Mouse (Mus musculus): ENCODE data around the gene Nrros. TPM values are rescaled to one million over a fixed set of nuclear protein-coding genes. Genes with fewer than 3 reads are reported as not detected.
"Not testable (repeated sequence)": the region's sequence is repeated elsewhere in the genome, so short reads cannot be mapped to it uniquely, and the experiment has no call there.

Gene Nrros
- total RNA-seq, 2 experiments from 2014 or later: 5.7 to 5.9 TPM

- no peak for DNase-seq
- intact Hi-C loops (cut with DNase I): loop anchor here (10.0 kb wide), 1 partner anchor 349 kb away; no protein-coding TSS in a partner anchor
These were observed 49.2 kb downstream of the Nrros start for GRCm38 (mm10) chr16:32116186-32116585.

DNA sequence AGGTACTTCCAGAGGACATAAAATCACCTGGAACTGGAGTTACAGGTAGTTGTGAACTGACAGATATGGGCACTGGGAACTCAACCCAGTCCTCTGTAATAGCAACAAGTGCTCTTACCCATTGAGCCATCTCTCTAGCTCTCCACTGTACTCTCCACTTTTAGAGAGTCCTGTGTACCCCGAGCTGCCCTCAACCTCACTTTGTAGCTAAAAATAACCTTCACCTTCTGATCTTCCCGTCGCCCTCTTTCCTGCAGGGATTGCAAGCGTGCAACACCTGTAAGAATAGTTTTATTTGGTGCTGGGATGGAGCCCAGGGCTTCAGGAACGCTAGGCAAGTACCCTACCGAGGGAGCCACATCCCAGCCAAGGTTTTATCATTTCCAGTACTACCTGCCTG, 49.6 kb downstream of the Nrros start:
- intact Hi-C loops (cut with DNase I): loop anchor here (10.0 kb wide), 1 partner anchor 349 kb away; no protein-coding TSS in a partner anchor
- no peak for DNase-seq

DNA sequence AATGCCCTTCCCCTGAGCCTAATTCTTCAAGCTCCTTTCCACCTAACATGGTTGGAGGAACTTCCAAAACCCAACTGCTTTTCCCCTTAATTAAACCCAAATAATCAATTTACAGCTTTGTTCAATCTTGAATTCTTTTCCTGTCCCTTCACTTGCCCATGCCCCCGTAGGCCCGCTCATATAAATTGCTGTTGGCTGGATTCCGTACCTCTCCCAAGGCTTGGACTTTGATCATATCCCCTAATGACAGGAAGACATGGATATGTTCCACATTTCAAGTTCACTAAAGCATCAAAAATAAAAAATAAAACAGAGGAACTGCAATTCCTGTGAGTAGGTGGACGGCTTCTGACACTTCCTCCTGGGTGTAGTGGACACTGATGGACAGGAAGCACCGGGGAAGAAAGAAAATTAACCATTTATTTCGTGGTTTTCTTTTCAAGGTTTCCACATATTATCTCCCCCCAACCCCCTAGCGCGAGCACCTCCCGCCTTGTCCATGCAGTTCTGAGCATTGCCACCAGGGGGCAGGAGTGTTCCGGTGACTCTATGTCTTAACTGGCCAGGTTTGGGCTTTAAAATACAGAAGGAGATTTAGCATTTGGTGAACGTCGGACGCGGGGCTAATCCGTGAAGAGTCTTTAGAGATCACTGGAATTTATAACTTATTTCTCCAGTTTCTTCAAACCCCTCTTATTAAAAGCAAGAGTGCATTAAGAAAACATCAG, 50.3 kb downstream of the Nrros start:
- DNase-seq: peak; percentile 79
- intact Hi-C loops (cut with DNase I): loop anchor here (10.0 kb wide), 1 partner anchor 350 kb away; no protein-coding TSS in a partner anchor

DNA sequence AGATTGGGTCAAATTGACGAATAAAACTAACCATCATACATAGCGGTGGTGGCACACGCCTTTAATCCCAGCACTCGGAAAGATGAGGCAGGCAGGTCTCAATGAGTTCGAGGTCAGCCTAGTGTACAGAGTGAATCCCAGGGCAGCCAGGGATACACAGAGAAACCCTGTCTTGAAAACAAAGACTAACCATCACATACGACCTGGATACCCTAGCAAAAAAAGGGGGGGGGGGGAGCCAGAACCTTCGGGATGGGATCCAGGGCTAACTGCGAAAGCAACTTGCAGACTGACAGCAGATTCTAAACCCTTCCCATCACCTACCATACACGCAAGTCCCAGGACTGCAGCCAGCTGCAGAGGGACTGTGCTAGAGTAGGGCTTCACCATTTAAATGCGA, 51.0 kb downstream of the Nrros start:
- intact Hi-C loops (cut with DNase I): loop anchor here (10.0 kb wide), 1 partner anchor 350 kb away; no protein-coding TSS in a partner anchor
- DNase-seq: no peak

- peak; percentile 41 for DNase-seq
- intact Hi-C loops (cut with DNase I): loop anchor here (10.0 kb wide), 1 partner anchor 351 kb away; no protein-coding TSS in a partner anchor
These were observed 51.7 kb downstream of the Nrros start for GRCm38 (mm10) chr16:32113541-32114218.

DNA sequence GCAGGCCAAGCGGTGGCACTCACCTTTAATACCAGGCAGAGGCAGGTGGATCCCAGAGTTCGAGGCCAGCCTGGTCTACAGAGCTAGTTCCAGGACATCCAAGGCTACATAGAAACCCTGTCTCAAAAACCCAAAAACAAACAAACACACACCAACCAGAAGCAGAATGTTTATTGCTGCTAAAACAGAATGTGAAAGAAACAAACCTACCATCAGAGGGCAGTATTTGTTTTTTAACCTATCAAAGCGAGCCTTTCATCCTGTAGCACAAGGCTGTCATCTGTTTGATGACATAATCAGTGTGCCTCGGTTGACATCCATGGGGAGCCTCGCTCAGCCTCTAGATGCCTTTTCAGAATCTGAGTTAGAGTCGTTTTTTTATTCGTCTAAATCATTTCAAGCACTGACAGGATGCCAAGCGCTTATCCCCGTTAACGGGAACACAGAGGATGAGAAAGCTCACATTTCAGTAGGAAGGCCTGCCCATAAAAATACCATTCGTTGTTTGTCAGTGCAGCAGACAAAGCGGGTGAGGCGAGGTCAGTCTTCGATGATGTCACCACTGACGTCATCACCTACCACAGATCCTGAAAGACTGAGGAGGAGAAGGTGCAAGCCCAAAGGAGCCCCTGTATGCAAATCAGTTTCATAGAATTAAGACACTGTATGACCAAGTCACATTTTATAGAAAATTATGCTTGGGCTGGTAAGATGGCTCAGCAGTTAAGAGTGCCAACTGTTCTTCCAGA, 54.3 kb downstream of the Nrros start:
- DNase-seq: no peak
- intact Hi-C loops (cut with DNase I): loop anchor here (10.0 kb wide), 1 partner anchor 354 kb away; no protein-coding TSS in a partner anchor

DNA sequence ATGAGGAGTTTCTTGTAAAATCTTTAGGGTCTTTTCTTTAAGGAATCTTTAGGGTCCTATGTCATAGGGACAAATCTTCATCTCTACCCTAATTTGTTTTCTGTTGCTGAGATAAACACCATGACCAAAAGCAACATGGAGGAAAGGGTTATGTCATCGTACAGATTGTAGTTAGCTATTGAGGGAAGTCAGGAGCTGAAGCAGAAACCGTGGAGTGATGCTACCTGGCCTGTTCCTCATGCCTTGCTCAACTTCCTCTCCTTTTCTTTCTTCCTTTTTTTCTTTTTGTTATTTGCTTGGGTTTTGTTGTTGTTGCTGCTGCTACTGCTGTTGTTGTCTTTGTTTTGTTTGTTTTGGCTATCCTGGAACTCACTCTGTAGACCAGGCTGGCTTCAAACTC, 56.8 kb downstream of the Nrros start:
- DNase-seq: no peak
- intact Hi-C loops (cut with DNase I): no loop called here

- intact Hi-C loops (cut with DNase I): no loop called here
- DNase-seq: no peak
These were observed 57.2 kb downstream of the Nrros start for GRCm38 (mm10) chr16:32108170-32108569.

DNA sequence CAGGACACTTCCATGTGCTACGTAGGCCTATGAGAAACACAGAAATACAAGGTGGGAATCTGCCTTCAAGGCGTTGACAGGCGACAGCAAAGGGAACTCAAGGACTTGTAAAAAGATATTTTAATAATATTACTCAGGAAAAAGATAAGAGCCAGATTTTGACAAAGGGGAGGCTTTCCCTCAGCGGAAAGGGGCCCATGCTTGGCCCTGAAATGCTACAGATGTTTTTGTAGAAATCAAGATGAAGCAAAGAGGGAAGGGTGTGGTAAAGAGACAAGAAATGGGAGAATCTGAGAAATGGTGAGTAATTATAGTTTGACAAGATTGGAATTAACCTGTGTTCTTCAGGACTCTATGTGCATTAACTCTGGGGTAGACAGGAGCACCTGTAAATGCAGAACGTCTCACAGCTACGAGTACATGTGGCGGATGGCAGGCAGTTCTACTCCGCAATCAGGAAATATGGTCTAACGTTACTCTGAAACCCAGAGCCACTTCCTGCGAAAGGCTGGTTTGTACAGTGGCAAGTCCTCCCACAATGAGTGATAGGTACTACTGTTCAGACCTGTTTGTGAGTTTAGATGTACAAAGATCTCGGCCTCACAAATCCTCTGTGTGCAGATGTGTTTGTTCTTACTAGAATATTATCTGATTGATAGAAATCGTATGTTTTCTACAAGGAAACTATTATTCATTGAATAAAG, 57.9 kb downstream of the Nrros start:
- intact Hi-C loops (cut with DNase I): no loop called here
- DNase-seq: no peak

DNA sequence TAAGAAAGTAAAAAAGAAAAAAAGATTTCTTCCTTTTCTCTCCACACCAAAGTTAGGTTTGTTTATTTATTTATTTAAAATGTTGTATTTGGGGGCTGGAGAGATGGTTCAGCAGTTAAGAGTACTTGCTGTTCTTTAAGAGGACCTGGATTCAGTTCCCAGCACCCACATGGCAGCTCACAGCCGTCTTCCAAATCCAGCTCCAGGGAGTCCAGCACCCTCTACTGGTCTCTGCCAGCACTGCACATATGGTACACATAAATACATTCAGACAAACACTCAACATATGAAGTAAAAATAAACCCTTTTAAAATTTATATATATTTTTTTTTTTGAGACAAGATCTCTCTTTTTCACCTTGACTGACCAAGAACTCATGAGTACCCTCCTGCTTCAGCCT, 59.7 kb downstream of the Nrros start:
- intact Hi-C loops (cut with DNase I): no loop called here
- DNase-seq: no peak

DNA sequence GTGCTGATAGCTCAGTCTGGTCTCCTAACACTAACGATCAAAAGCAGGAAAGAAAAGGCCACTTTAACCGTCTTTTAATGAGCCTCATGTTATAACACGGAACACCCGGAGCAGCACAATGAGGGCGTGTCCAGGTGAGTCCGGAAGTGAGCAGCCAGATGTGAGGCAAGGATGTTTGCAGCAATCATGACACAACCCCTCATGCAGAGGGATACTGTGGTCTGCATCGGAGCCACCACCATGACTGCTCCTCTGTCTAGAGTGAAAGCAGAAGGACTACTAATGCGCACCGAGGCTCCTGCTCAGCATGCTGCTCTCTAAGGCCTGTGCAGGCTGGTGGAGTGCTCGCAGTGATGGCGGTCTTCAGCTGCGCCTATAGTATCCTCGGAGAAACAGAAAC, 63.1 kb downstream of the Nrros start:
- DNase-seq: no peak
- intact Hi-C loops (cut with DNase I): no loop called here

- DNase-seq: peak; percentile 92
- intact Hi-C loops (cut with DNase I): no loop called here
These were observed 65.7 kb downstream of the Nrros start, which contains the start of the genes Pigx and Cep19 for GRCm38 (mm10) chr16:32099638-32100150. Pigx (minus strand) TSS chr16:32099740. Cep19 (plus strand) TSS chr16:32099800.

DNA sequence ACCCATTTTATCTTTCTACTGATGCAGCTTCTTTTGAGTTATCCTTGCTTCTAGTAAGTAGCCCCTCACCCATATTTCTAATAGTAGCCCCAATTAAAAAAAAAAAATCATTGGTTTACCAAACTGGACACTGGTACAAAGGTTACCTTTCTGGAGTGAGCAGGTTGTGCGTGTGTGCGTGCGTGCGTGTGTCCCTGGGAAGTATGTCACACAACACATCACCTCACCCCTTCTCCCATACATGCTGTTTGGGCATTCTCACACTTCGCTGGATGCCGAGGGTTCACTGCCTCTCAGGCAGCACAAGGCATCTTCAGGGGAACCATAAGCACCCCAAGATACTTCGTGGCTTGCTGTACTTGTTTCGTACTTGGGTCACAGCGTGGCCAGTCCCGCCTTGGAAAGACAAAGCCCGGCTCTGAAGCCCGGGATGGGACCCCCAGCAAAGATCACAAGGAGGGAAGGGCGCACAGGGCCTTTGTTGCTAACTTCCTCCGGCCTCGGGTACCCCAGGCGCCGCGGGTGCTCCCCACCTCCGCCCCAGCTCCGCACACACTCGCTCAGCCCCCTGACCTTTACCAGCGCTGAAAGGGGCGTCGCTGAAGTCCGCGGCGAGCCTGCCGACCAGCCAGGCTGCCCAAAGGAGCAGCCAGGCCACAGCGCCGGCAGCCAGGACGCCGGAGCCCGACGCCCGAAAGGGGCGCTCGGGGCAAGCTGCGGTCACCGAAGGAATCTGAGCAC, 66.3 kb downstream of the Nrros start:
- intact Hi-C loops (cut with DNase I): no loop called here
- DNase-seq: no peak

DNA sequence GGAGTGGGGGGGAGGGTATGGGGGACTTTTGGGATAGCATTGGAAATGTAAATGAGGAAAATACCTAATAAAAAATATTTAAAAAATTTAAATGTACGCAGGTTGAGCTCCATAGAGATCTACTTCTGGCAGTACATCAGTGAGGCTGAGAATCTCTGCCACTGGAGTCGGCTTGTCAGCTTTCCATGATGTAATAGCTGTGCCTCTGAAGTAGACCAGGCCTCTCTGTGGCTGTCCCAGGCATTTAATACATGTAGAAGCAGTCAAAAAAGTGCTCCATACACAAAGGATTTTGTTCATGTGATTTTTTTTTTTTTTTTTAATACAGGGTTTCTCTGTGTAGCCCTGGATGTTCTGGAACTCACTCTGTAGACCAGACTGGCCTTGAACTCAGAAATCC, 67.6 kb downstream of the Nrros start:
- intact Hi-C loops (cut with DNase I); DNase-seq: not testable (repeated sequence)

Other genes starting within 250 kb of the Nrros start
- 10 to 100 TPM in 1 of 2 experiments, 1 to 10 TPM in 1; 8.9 to 10.4 TPM for gene Pigz, start 231.7 kb downstream of the Nrros start, total RNA-seq (2021)
- gene 0610012G03Rik, start 217.1 kb downstream of the Nrros start, total RNA-seq (2021): 10 to 100 TPM; 51.0 to 51.6 TPM
- 10 to 100 TPM; 51.6 to 54.4 TPM for gene Ncbp2, start 217.1 kb downstream of the Nrros start, total RNA-seq (2021)
- gene Senp5, start 162.3 kb downstream of the Nrros start, total RNA-seq (2021): 10 to 100 TPM; 41.8 to 43.2 TPM
- gene Pak2, start 86.3 kb downstream of the Nrros start, total RNA-seq (2021): 10 to 100 TPM; 47.0 to 53.4 TPM
- 10 to 100 TPM; 44.1 TPM for gene Pigx, start 65.9 kb downstream of the Nrros start, total RNA-seq (2021)
- 10 to 100 TPM; 38.4 to 40.7 TPM for gene Cep19, start 65.8 kb downstream of the Nrros start, total RNA-seq (2021)
- not detected for gene Bex6, start 14.2 kb upstream of the Nrros start, total RNA-seq (2021)
- gene Fbxo45, start 81.6 kb upstream of the Nrros start, total RNA-seq (2021): 10 to 100 TPM; 45.5 to 46.7 TPM
- 10 to 100 TPM; 10.2 to 10.3 TPM for gene Wdr53, start 81.6 kb upstream of the Nrros start, total RNA-seq (2021)
- gene Smco1, start 105.9 kb upstream of the Nrros start, total RNA-seq (2021): not detected
- 10 to 100 TPM; 34.4 to 34.6 TPM for gene Rnf168, start 111.9 kb upstream of the Nrros start, total RNA-seq (2021)
- gene Ubxn7, start 166.7 kb upstream of the Nrros start, total RNA-seq (2021): 10 to 100 TPM; 73.2 to 77.9 TPM
- not detected for gene Tm4sf19, start 234.9 kb upstream of the Nrros start, total RNA-seq (2021)